Mouse (Mus musculus) midbrain, embryonic 12.5 days (tissue): ENCODE data around the gene Nox3. TPM values are rescaled to one million over a fixed set of nuclear protein-coding genes. Genes with fewer than 3 reads are reported as not detected.
A peak's percentile ranks its signal among the peaks of the same experiment; 100 is the strongest.

ENCODE experiments used
- ATAC-seq: fragments of 200-750 bp; cut with Nextera tagmentation; 2 replicates; pipeline ENCODE4 v1.8.0; 2017; ENCODE audit warnings: low read depth, moderate TSS enrichment, moderate library complexity; ENCODE audit not compliant: low FRiP score
- H3K27ac ChIP-seq: fragments of 300-500 bp; sonication (generic); replicated peaks from 2 replicates; pipeline ENCODE4 v1.5.1; 2016; ENCODE audit warnings: mild to moderate bottlenecking
- H3K27me3 ChIP-seq: fragments of 300-500 bp; sonication (generic); 2 replicates; pipeline ENCODE4 v1.6.1; 2016; ENCODE audit warnings: mild to moderate bottlenecking
- H3K36me3 ChIP-seq: fragments of 300-500 bp; sonication (generic); 2 replicates; pipeline ENCODE4 v1.6.1; 2016
- H3K4me1 ChIP-seq: fragments of 300-500 bp; sonication (generic); 2 replicates; pipeline ENCODE4 v1.6.1; 2016
- H3K4me2 ChIP-seq: fragments of 300-500 bp; sonication (generic); replicated peaks from 2 replicates; pipeline ENCODE4 v1.6.1; 2016; ENCODE audit warnings: mild to moderate bottlenecking, moderate library complexity
- H3K4me3 ChIP-seq: fragments of 300-500 bp; sonication (generic); 2 replicates; pipeline ENCODE4 v1.5.1; 2016; ENCODE audit warnings: mild to moderate bottlenecking
- H3K9ac ChIP-seq: fragments of 300-500 bp; sonication (generic); replicated peaks from 2 replicates; pipeline ENCODE4 v1.6.1; 2016; ENCODE audit warnings: mild to moderate bottlenecking, moderate library complexity
- H3K9me3 ChIP-seq: fragments of 300-500 bp; sonication (generic); 2 replicates; pipeline ENCODE4 v1.6.1; 2016; ENCODE audit warnings: mild to moderate bottlenecking
- WGBS: fragments of 180-500 bp; shearing (Covaris S2); methylation state at CpG from one replicate; pipeline ENCODE4 v1.1.7; 2016; 5-methylcytosine and 5-hydroxymethylcytosine counted together
- polyA plus RNA-seq: library from polyadenylated mRNA; unstranded; fragments of >200 nt; fragmentation: Nextera tagmentation; extraction: Ambion mirVana; gene quantifications from 2 replicates; pipeline ENCODE4 v1.2.1, GENCODE M21; 2016

The Nox3 gene
- polyA plus RNA-seq, 1 experiment from 2014 or later = not detected

DNA sequence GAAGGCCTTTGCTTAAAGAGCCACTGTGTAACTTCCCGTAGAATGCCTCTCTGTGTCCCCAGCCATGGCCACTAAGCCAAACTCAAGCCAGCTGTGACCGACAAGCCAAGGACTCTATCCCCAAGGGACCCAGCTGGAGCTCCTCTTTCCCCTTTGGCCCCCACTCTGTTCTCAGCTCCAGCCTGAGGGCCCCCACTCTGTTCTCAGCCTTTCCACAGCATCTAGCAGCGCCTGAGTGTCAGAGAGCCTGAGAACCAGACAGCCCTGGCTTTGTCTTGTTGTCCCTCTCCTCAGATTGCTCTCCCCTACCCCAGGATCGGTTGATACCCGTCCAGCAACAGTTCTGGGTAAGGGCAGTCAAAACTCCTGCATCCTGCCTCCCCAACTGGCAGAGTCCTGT, 36.6 kb downstream of the Nox3 start:
- H3K36me3 ChIP-seq = no peaks in the 10 kb centered on the region
- ATAC-seq = no peak
- no peak overlapping the region for H3K4me3 ChIP-seq
- H3K9ac ChIP-seq = no peak overlapping the region
- H3K9me3 ChIP-seq = no peaks in the 10 kb centered on the region
- no peaks in the 10 kb centered on the region for H3K27me3 ChIP-seq
- H3K27ac ChIP-seq = no peak overlapping the region
- no peaks in the 10 kb centered on the region for H3K4me1 ChIP-seq
- no peak overlapping the region for H3K4me2 ChIP-seq
- WGBS = 81% methylated on average over 5 of the region's 5 CpGs

DNA sequence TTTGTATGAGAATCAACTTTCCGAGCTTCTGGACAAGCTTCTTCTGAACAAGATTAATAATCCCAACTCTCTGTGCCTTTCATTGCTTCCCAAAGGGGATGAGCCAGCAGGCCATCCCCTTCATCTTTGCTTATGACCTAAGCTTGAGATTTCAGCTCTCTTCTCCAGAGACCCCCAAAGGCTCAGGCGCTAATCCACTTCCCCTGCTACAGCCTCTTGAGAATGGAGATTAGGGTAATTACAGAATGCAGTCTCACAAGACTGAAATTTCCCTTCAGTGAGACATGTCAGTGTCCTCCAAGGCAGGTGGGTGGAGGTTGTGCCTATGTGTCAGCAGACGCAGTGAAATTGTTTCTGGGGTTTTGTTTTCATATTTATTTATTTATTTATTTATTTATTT, 45.7 kb downstream of the Nox3 start:
- WGBS = 15% methylated on average over 3 of the region's 3 CpGs
- H3K9ac ChIP-seq = no peak overlapping the region
- H3K4me2 ChIP-seq = no peak overlapping the region
- no peaks in the 10 kb centered on the region for H3K27me3 ChIP-seq
- H3K4me1 ChIP-seq = peaks cover 9% of the 10 kb centered on the region; the same call in 1 of the 2 replicates
- H3K36me3 ChIP-seq = no peaks in the 10 kb centered on the region
- 0 out of 2 replicates have a peak, but pooled peaks have one; percentile 16 for ATAC-seq
- no peak overlapping the region for H3K27ac ChIP-seq
- H3K4me3 ChIP-seq = no peak overlapping the region
- no peaks in the 10 kb centered on the region for H3K9me3 ChIP-seq

DNA sequence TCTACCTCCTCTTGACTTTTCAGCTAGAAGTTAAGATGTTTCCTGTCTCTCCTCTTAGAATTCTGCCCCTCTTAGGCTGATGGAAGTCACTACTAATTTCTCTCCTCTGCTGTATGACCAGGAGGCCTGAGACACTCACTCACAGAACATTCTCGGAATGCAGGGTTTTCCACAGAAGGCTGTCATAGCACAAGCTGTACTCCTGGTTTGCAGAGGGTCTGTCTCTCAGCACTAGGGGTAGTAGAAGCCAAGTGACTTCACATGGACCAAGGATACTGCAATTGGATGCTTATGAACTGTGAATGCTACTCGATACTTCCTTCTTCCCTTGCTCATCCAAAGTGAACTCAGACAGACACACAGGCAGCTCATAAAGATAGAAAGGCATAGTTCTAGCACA, 52.5 kb downstream of the Nox3 start:
- H3K27ac ChIP-seq = no peak overlapping the region
- ATAC-seq = no peak
- no peaks in the 10 kb centered on the region for H3K9me3 ChIP-seq
- WGBS = 94% methylated on average over 2 of the region's 2 CpGs
- H3K4me3 ChIP-seq = no peak overlapping the region
- H3K9ac ChIP-seq = no peak overlapping the region
- H3K4me1 ChIP-seq = no peaks in the 10 kb centered on the region
- H3K4me2 ChIP-seq = no peak overlapping the region
- H3K27me3 ChIP-seq = no peaks in the 10 kb centered on the region
- no peaks in the 10 kb centered on the region for H3K36me3 ChIP-seq

DNA sequence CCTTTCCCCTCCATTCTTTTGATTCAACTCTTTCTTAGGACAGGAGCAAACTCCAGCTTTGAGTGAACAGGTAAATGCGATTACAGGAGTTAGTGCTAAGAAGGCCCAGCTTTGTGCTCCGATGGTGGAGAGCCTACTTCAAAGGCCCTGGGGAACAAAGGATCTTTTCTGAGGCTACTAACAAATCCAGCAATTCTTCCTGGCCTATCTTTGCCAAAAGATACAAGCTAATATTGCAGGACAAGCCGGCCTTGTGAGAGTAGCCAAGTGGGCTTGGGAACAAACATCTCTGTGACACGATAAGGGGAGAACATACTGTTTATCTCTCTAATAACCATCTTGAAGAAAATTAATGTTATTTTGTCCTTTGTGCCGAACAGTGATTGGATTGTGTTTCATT, 54.6 kb downstream of the Nox3 start:
- Histone ChIP-seq H3K4me2 (no peak overlapping the region), H3K27me3 (no peaks in the 10 kb centered on the region), H3K27ac (no peak overlapping the region), H3K4me3 (no peak overlapping the region), H3K9me3 (no peaks in the 10 kb centered on the region), H3K36me3 (no peaks in the 10 kb centered on the region), H3K4me1 (no peaks in the 10 kb centered on the region), H3K9ac (no peak overlapping the region)
- WGBS = 22% methylated on average over 5 of the region's 5 CpGs
- no peak for ATAC-seq

DNA sequence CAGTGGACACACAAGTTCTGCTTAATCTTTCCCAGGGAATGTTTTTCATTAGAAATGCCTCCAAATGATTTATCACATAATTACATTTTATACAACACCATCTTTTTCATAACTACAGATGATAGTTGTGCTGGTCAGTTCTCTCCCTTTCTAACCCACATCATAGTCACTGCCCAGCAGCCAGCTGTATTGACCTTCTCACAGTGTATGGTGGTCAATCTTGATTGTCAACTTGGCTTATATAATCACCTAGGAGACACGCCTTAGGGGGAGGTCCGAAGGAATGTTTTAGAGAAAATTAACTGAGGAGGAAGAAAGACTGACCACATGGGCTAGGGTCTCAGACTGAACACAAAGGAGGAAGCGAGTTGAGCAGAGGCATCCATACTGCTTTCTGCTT, 57.3 kb downstream of the Nox3 start:
- WGBS = 67% methylated on average over 3 of the region's 3 CpGs
- ATAC-seq = no peak

DNA sequence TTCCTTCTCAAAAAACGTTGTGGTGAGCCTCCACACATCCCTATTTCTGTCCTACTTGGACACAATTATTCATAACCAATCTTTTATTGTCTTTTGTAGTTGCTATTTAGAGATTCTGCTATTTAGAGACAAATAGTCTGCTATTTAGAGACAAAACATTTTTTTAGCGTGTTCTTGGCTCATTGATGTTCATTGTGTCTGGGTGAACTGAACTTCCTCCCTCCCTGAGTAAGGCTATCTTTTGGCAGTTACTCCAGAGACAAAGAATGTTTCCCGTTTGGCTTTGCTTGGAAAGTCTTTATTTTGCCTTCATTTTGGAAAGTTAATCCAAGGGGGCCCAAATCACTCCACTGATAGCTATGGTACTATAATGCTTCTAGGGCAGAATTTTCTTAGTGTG, 63.6 kb downstream of the Nox3 start:
- Histone ChIP-seq H3K27ac (no peak overlapping the region), H3K9ac (no peak overlapping the region), H3K9me3 (no peaks in the 10 kb centered on the region), H3K4me2 (no peak overlapping the region), H3K4me1 (no peaks in the 10 kb centered on the region), H3K4me3 (no peak overlapping the region), H3K36me3 (no peaks in the 10 kb centered on the region), H3K27me3 (no peaks in the 10 kb centered on the region)
- 73% methylated on average over 3 of the region's 3 CpGs for WGBS
- no peak for ATAC-seq

More for the DNA sequence above, 57.3 kb downstream of the Nox3 start:
- H3K27me3 ChIP-seq = no peaks in the 10 kb centered on the region
- no peaks in the 10 kb centered on the region for H3K4me1 ChIP-seq
- H3K27ac ChIP-seq = no peak overlapping the region
- H3K9me3 ChIP-seq = no peaks in the 10 kb centered on the region
- H3K4me3 ChIP-seq = no peak overlapping the region
- no peak overlapping the region for H3K9ac ChIP-seq
- H3K4me2 ChIP-seq = no peak overlapping the region
- no peaks in the 10 kb centered on the region for H3K36me3 ChIP-seq

DNA sequence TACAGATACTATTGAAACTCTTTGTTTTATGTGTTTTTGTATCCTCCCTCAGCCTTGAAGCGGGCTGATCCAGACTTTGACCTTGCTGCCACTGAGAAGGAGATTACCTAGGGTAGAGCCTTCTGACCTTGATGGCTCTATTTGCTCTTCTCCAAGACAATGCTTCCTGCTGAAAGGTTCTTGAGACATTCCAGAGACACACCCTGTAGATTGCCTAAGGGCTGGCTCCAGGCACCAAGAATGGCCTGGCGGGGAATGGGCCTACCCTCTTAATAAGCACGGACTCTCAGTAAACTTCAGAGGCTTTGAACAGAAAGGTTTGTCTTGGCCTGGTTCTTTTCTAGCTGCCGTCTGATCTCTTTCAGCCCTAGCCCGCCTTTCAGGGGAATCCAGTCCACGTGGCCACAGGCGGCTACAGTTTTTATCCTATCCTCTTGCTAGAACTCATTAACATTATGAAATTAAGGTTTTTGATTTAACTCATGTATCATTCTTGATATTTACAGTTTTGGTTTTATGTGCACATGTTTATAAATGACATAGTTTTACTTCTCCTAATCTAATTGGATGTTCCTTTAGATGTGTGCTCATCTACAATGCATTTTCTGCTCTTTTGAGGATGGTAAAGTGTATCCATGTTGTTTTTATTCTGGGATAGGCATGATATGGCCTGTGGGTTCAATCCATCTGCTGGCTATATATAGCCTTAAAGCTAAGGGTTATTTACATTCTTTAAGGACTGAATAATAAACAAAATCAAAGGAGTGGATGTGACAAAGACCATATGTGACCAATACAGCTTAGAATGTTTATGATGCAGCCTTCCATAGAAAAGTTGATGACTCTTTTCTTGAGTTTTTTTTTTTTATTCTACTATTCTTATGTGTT, 79.5 kb downstream of the Nox3 start:
- H3K4me1 ChIP-seq = no peaks in the 10 kb centered on the region; the same call in 1 of the 2 replicates
- no peak overlapping the region for H3K27ac ChIP-seq
- WGBS = 54% methylated on average over 7 of the region's 7 CpGs
- no peak overlapping the region for H3K4me2 ChIP-seq
- no peak overlapping the region for H3K4me3 ChIP-seq
- H3K27me3 ChIP-seq = no peaks in the 10 kb centered on the region
- ATAC-seq = no peak
- H3K9me3 ChIP-seq = no peaks in the 10 kb centered on the region
- H3K36me3 ChIP-seq = no peaks in the 10 kb centered on the region
- no peak overlapping the region for H3K9ac ChIP-seq

DNA sequence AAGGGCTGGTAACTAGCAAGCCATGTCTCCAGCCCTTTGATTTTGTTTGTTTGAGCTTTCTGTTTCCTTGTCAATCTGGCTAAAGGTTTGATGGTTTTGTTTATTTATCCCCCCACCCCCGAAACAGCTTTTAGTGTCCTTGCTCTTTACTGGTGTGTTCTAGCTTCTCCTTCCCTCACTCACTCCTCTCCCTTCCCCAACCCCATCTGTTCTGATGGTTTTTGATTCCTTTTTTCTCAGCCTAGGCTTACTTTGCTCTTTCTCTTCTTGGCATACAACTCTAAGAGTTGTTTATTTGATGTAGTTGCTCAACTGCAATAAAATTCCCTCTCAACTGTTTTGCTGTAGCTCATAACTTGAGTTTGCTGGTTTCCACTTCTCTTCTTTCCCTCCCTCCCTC, 80.5 kb downstream of the Nox3 start:
- WGBS = 77% methylated on average over 1 of the region's 1 CpGs
- H3K4me2 ChIP-seq = no peak overlapping the region
- H3K4me3 ChIP-seq = no peak overlapping the region
- no peaks in the 10 kb centered on the region for H3K9me3 ChIP-seq
- no peak overlapping the region for H3K9ac ChIP-seq
- no peak for ATAC-seq
- no peaks in the 10 kb centered on the region for H3K36me3 ChIP-seq
- no peaks in the 10 kb centered on the region for H3K27me3 ChIP-seq
- no peak overlapping the region for H3K27ac ChIP-seq
- H3K4me1 ChIP-seq = peaks cover 2% of the 10 kb centered on the region; the same call in 1 of the 2 replicates

DNA sequence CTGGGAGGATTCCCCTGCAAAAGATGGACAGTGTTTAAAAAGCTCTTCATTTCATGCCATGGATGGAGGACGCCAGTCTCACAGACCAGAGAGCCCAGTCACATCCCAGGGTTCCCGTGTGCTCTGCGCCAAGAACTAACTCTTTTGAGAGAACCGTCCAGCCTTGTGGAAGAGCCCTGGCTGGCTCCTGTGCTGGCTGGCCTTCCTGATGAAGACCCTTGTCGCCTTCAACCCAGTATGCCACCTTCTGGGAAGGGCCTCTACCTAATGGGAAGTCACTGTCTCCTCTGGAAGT, 84.3 kb downstream of the Nox3 start:
- H3K27me3 ChIP-seq = no peaks in the 10 kb centered on the region
- peak overlapping the region; percentile 49; the same call in 1 of the 2 replicates for H3K4me2 ChIP-seq
- peak overlapping the region; percentile 75; the same call in 1 of the 2 replicates for H3K27ac ChIP-seq
- no peak for ATAC-seq
- H3K9me3 ChIP-seq = no peaks in the 10 kb centered on the region
- H3K4me3 ChIP-seq = no peak overlapping the region
- H3K4me1 ChIP-seq = peaks cover 6% of the 10 kb centered on the region; the same call in 1 of the 2 replicates
- H3K36me3 ChIP-seq = no peaks in the 10 kb centered on the region
- 79% methylated on average over 5 of the region's 5 CpGs for WGBS
- no peak overlapping the region for H3K9ac ChIP-seq

DNA sequence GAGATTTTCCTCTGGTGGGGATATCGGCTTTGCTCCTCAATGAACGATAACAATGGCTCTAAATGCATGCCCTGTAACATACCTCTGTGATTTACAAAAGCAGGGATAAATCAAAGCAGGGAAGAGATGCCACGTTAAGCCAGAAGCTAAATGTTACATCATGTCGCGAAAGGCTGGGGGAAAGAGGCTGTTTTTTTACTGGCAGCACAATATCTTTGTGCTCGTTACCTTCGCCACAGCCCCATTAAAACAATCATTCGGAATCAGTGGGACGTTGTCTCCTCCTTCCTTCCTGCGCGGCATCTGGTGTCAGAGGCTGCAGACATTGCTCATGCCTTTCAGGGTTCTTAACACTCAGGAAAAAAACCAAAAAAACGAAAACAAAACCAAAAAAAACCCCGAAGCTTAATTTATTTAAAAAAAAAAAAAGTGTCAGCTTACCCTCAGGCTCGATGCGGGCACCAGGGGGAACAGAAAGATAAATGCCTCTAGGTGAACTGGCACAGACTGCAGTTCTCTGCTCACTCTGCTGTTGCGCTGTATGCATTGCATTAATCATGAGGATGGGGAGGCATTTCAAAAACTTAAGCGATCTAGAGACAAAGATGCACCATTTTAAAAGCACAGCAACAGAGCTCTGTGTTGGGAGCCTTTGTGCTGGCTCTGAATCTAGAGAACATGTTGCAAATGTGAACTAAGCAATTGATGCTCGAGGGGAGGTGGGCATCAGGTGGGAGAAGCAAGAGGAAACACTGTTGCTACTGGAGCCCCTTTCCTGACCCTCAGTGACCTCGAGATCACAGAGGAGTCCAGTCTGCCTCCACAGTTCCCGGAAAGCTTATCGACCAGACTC, 84.9 kb downstream of the Nox3 start:
- 19% methylated on average over 21 of the region's 21 CpGs for WGBS
- peak overlapping the region; percentile 75 for H3K27ac ChIP-seq
- no peaks in the 10 kb centered on the region for H3K9me3 ChIP-seq
- H3K4me1 ChIP-seq = peaks cover 6% of the 10 kb centered on the region; the same call in 1 of the 2 replicates
- peak overlapping the region; percentile 52 for H3K9ac ChIP-seq
- H3K4me3 ChIP-seq = peak overlapping the region; percentile 28
- no peaks in the 10 kb centered on the region for H3K27me3 ChIP-seq
- peak overlapping the region; percentile 49 for H3K4me2 ChIP-seq
- ATAC-seq = peak; percentile 73
- H3K36me3 ChIP-seq = no peaks in the 10 kb centered on the region

DNA sequence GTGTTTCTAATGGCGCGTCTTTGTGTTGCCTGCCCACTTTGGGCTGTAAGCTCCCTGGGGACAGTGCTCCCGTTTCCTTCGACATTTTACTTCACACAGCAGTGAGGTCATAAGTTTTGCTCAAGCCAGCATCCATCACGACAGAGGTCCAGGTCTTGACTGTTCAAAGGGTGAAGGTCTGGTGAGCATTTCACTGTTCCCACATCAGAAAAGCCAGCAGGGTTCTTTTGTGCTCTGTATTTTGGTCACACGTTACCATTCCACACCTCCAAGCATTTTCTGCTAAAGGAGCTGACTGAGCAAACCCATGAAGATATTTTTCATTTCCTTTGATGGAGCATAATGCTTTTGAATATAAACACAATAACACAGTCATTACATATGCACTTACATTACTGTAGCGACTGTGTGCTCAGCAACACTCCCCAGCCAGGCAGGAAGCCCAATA, 85.7 kb downstream of the Nox3 start:
- no peak for ATAC-seq

More for the DNA sequence above, 85.7 kb downstream of the Nox3 start:
- Histone ChIP-seq H3K36me3 (no peaks in the 10 kb centered on the region), H3K27ac (no peak overlapping the region), H3K9ac (no peak overlapping the region), H3K4me2 (peak overlapping the region; percentile 49), H3K4me1 (peaks cover 6% of the 10 kb centered on the region; the same call in 1 of the 2 replicates), H3K27me3 (no peaks in the 10 kb centered on the region), H3K4me3 (no peak overlapping the region), H3K9me3 (no peaks in the 10 kb centered on the region)
- 55% methylated on average over 7 of the region's 7 CpGs for WGBS
